Mouse (Mus musculus) limb, embryonic 13.5 days (tissue): ENCODE data around the gene Ech1. TPM values are rescaled to one million over a fixed set of nuclear protein-coding genes. Genes with fewer than 3 reads are reported as not detected.

Experiments used
- ATAC-seq: fragments of 200-750 bp; cut with Nextera tagmentation; 2 replicates; pipeline ENCODE4 v1.8.0; 2017; ENCODE audit warnings: low read depth, moderate number of reproducible peaks, moderate TSS enrichment; ENCODE audit not compliant: low FRiP score
- H3K27ac ChIP-seq: fragments of 300-500 bp; sonication (generic); 2 replicates; pipeline ENCODE4 v1.5.1; 2015; ENCODE audit warnings: inconsistent platforms, mild to moderate bottlenecking, moderate library complexity
- H3K27me3 ChIP-seq: fragments of 300-500 bp; sonication (generic); 2 replicates; pipeline ENCODE4 v1.6.1; 2015; ENCODE audit warnings: mild to moderate bottlenecking, inconsistent platforms
- H3K36me3 ChIP-seq: fragments of 300-500 bp; sonication (generic); 2 replicates; pipeline ENCODE4 v1.6.1; 2015; ENCODE audit warnings: inconsistent platforms, mild to moderate bottlenecking, moderate library complexity
- H3K4me1 ChIP-seq: fragments of 300-500 bp; sonication (generic); 2 replicates; pipeline ENCODE4 v1.6.1; 2015; ENCODE audit warnings: inconsistent platforms
- H3K4me2 ChIP-seq: fragments of 300-500 bp; sonication (generic); replicated peaks from 2 replicates; pipeline ENCODE4 v1.6.1; 2015; ENCODE audit warnings: inconsistent platforms, mild to moderate bottlenecking, moderate library complexity
- H3K4me3 ChIP-seq: fragments of 300-500 bp; sonication (generic); 2 replicates; pipeline ENCODE4 v1.5.1; 2015; ENCODE audit warnings: moderate library complexity, mild to moderate bottlenecking, inconsistent platforms
- H3K9ac ChIP-seq: fragments of 300-500 bp; sonication (generic); 2 replicates; pipeline ENCODE4 v1.6.1; 2015; ENCODE audit warnings: mild to moderate bottlenecking, inconsistent platforms
- H3K9me3 ChIP-seq: fragments of 300-500 bp; sonication (generic); 2 replicates; pipeline ENCODE4 v1.6.1; 2016; ENCODE audit warnings: inconsistent platforms
- WGBS: fragments of 180-500 bp; shearing (Covaris S2); methylation state at CpG from one replicate; pipeline ENCODE4 v1.1.7; 2015; 5-methylcytosine and 5-hydroxymethylcytosine counted together
- polyA plus RNA-seq: library from polyadenylated mRNA; unstranded; fragments of >200 nt; fragmentation: Nextera tagmentation; extraction: Ambion mirVana; gene quantifications from 2 replicates; pipeline ENCODE4 v1.2.1, GENCODE M21; 2015

The Ech1 gene
- polyA plus RNA-seq, 1 experiment from 2014 or later, result 155 TPM

- no peaks in the 10 kb centered on the region for H3K27me3 ChIP-seq
- H3K9ac ChIP-seq, result no peak overlapping the region
- no peak for ATAC-seq
- H3K4me3 ChIP-seq, result no peak overlapping the region
- no peak overlapping the region; the same call in 1 of the 2 replicates for H3K27ac ChIP-seq
- no peaks in the 10 kb centered on the region for H3K9me3 ChIP-seq
- H3K36me3 ChIP-seq, result peaks cover 50% of the 10 kb centered on the region
- 52% methylated on average over 10 of the region's 10 CpGs for WGBS
- H3K4me2 ChIP-seq, result no peak overlapping the region
- H3K4me1 ChIP-seq, result peaks cover 24% of the 10 kb centered on the region
Measured at GRCm38 (mm10) chr7:28822993-28823903, 1.8 kb upstream of the Ech1 start.

GRCm38 (mm10) chr7:28823932-28824331, 1.1 kb upstream of the Ech1 start:
- Histone ChIP-seq H3K4me1 (peaks cover 24% of the 10 kb centered on the region), H3K27me3 (no peaks in the 10 kb centered on the region), H3K4me2 (no peak overlapping the region), H3K9ac (no peak overlapping the region), H3K9me3 (no peaks in the 10 kb centered on the region), H3K36me3 (peaks cover 43% of the 10 kb centered on the region), H3K4me3 (no peak overlapping the region), H3K27ac (no peak overlapping the region; the same call in 1 of the 2 replicates)
- WGBS, result 33% methylated on average over 2 of the region's 2 CpGs
- no peak for ATAC-seq

GRCm38 (mm10) chr7:28825686-28826401, 827 bp downstream of the Ech1 start:
- H3K4me1 ChIP-seq, result peaks cover 22% of the 10 kb centered on the region
- ATAC-seq, result no peak
- peak overlapping the region; percentile 75 for H3K9ac ChIP-seq
- H3K4me2 ChIP-seq, result peak overlapping the region; percentile 67
- peaks cover 42% of the 10 kb centered on the region for H3K36me3 ChIP-seq
- WGBS, result 58% methylated on average over 11 of the region's 11 CpGs
- no peaks in the 10 kb centered on the region for H3K27me3 ChIP-seq
- peak overlapping the region; percentile 51 for H3K4me3 ChIP-seq
- H3K9me3 ChIP-seq, result no peaks in the 10 kb centered on the region
- H3K27ac ChIP-seq, result peak overlapping the region; percentile 92

GRCm38 (mm10) chr7:28826402-28826772, 1.4 kb downstream of the Ech1 start:
- Histone ChIP-seq H3K4me1 (peaks cover 22% of the 10 kb centered on the region), H3K4me3 (0 out of 2 replicates have a peak overlapping the region, but pooled peaks have one; percentile 51), H3K27ac (no peak overlapping the region), H3K27me3 (no peaks in the 10 kb centered on the region), H3K9me3 (no peaks in the 10 kb centered on the region), H3K9ac (peak overlapping the region; percentile 75; the same call in 1 of the 2 replicates), H3K4me2 (peak overlapping the region; percentile 67), H3K36me3 (peaks cover 42% of the 10 kb centered on the region)
- WGBS, result 91% methylated on average over 7 of the region's 7 CpGs
- no peak for ATAC-seq

GRCm38 (mm10) chr7:28827338-28827737, 2.3 kb downstream of the Ech1 start:
- no peaks in the 10 kb centered on the region for H3K9me3 ChIP-seq
- no peak overlapping the region for H3K4me2 ChIP-seq
- no peak for ATAC-seq
- H3K27me3 ChIP-seq, result no peaks in the 10 kb centered on the region
- H3K9ac ChIP-seq, result no peak overlapping the region
- peaks cover 22% of the 10 kb centered on the region for H3K4me1 ChIP-seq
- H3K36me3 ChIP-seq, result peaks cover 42% of the 10 kb centered on the region
- no peak overlapping the region for H3K4me3 ChIP-seq
- no peak overlapping the region for H3K27ac ChIP-seq
- WGBS, result 50% methylated on average over 3 of the region's 3 CpGs

GRCm38 (mm10) chr7:28829821-28830220, 4.8 kb downstream of the Ech1 start:
- WGBS, result 91% methylated on average over 8 of the region's 8 CpGs
- Histone ChIP-seq H3K9me3 (no peaks in the 10 kb centered on the region), H3K27ac (no peak overlapping the region), H3K4me2 (no peak overlapping the region), H3K9ac (no peak overlapping the region), H3K27me3 (no peaks in the 10 kb centered on the region), H3K4me3 (no peak overlapping the region), H3K36me3 (peaks cover 34% of the 10 kb centered on the region), H3K4me1 (peaks cover 10% of the 10 kb centered on the region)
- no peak for ATAC-seq

GRCm38 (mm10) chr7:28830981-28831380, 6.0 kb downstream of the Ech1 start:
- H3K4me1 ChIP-seq, result peaks cover 5% of the 10 kb centered on the region
- ATAC-seq, result no peak
- no peaks in the 10 kb centered on the region for H3K9me3 ChIP-seq
- no peak overlapping the region for H3K4me3 ChIP-seq
- no peaks in the 10 kb centered on the region for H3K27me3 ChIP-seq
- no peak overlapping the region for H3K9ac ChIP-seq
- no peak overlapping the region for H3K27ac ChIP-seq
- WGBS, result 95% methylated on average over 5 of the region's 5 CpGs
- peaks cover 34% of the 10 kb centered on the region for H3K36me3 ChIP-seq
- no peak overlapping the region for H3K4me2 ChIP-seq

GRCm38 (mm10) chr7:28831411-28832125, 6.6 kb downstream of the Ech1 start:
- 92% methylated on average over 17 of the region's 17 CpGs for whole genome bisulfite sequencing

GRCm38 (mm10) chr7:28832137-28832536, 7.1 kb downstream of the Ech1 start:
- H3K9me3 ChIP-seq, result no peaks in the 10 kb centered on the region
- 67% methylated on average over 6 of the region's 6 CpGs for WGBS
- H3K27ac ChIP-seq, result no peak overlapping the region
- no peak overlapping the region for H3K9ac ChIP-seq
- no peak overlapping the region for H3K4me2 ChIP-seq
- ATAC-seq, result no peak
- no peak overlapping the region for H3K4me3 ChIP-seq
- peaks cover 34% of the 10 kb centered on the region for H3K36me3 ChIP-seq
- no peaks in the 10 kb centered on the region for H3K27me3 ChIP-seq
- no peaks in the 10 kb centered on the region for H3K4me1 ChIP-seq

More at GRCm38 (mm10) chr7:28831411-28832125, 6.6 kb downstream of the Ech1 start:
- Histone ChIP-seq H3K27me3 (no peaks in the 10 kb centered on the region), H3K9ac (no peak overlapping the region), H3K36me3 (peaks cover 34% of the 10 kb centered on the region), H3K4me1 (no peaks in the 10 kb centered on the region), H3K4me2 (no peak overlapping the region), H3K27ac (no peak overlapping the region), H3K9me3 (no peaks in the 10 kb centered on the region), H3K4me3 (no peak overlapping the region)
- no peak for ATAC-seq

- no peak within 1 kb of the TSS for H3K9ac ChIP-seq
- no peak within 1 kb of the TSS for H3K4me2 ChIP-seq
- peaks cover 34% of the 10 kb centered on the region for H3K36me3 ChIP-seq
- no peaks in the 10 kb centered on the region for H3K9me3 ChIP-seq
- no peak within 1 kb of the TSS for H3K27ac ChIP-seq
- H3K27me3 ChIP-seq, result no peaks in the 10 kb centered on the region
- no peaks in the 10 kb centered on the region for H3K4me1 ChIP-seq
- ATAC-seq, result no peak
- 85% methylated on average over 6 of the region's 6 CpGs for WGBS
- no peak within 1 kb of the TSS for H3K4me3 ChIP-seq
Measured at GRCm38 (mm10) chr7:28833723-28834347, 8.8 kb downstream of the Ech1 start, which contains the start of gene Lgals4. Gene Lgals4, plus strand, starts transcription at chr7:28833854.

- no peak for ATAC-seq
- 85% methylated on average over 5 of the region's 5 CpGs for WGBS
- Histone ChIP-seq H3K4me3 (no peak overlapping the region), H3K27ac (no peak overlapping the region), H3K9me3 (no peaks in the 10 kb centered on the region), H3K4me2 (no peak overlapping the region), H3K36me3 (peaks cover 7% of the 10 kb centered on the region), H3K9ac (no peak overlapping the region), H3K27me3 (no peaks in the 10 kb centered on the region), H3K4me1 (no peaks in the 10 kb centered on the region)
Measured at GRCm38 (mm10) chr7:28836936-28837335, 11.9 kb downstream of the Ech1 start.
